Mouse (Mus musculus) C2C12 (cell line): ENCODE measurements around the gene Secisbp2l. TPM values are rescaled to one million over a fixed set of nuclear protein-coding genes. Genes with fewer than 3 reads are reported as not detected.

ENCODE experiments used
- H3K27me3 ChIP-seq: one replicate; pipeline ENCODE4 v1.6.1; 2011; ENCODE audit not compliant: control insufficient read depth, insufficient read depth, insufficient read length
- H3K36me3 ChIP-seq: one replicate; pipeline ENCODE4 v1.6.1; 2011; ENCODE audit not compliant: control insufficient read depth, insufficient read depth
- H3K4me3 ChIP-seq: one replicate; pipeline ENCODE4 v1.5.1; 2011; ENCODE audit warnings: mild to moderate bottlenecking, control low read depth; ENCODE audit not compliant: poor library complexity, insufficient read depth, severe bottlenecking
- H3K79me2 ChIP-seq: one replicate; pipeline ENCODE4 v1.6.1; 2011; ENCODE audit not compliant: control insufficient read depth, insufficient read depth
- H3K79me3 ChIP-seq: one replicate; pipeline ENCODE4 v1.6.1; 2011; ENCODE audit warnings: low read depth, control low read depth
- H3ac ChIP-seq: one replicate; pipeline ENCODE3; 2011; ENCODE audit warnings: low read depth; ENCODE audit not compliant: control insufficient read depth, insufficient read length
- CEBPB ChIP-seq: IDR thresholded peaks from one replicate; pipeline ENCODE4 v1.6.1; 2011; ENCODE audit warnings: low read depth, mild to moderate bottlenecking, control low read depth, moderate library complexity
- CTCF ChIP-seq: IDR thresholded peaks from one replicate; pipeline ENCODE4 v1.5.1; 2011; ENCODE audit not compliant: control insufficient read depth, insufficient read depth, insufficient read length
- FOSL1 ChIP-seq: IDR thresholded peaks from one replicate; pipeline ENCODE4 v1.8.0; 2011; ENCODE audit warnings: mild to moderate bottlenecking, low read length; ENCODE audit not compliant: poor library complexity, insufficient read depth, severe bottlenecking
- MAX ChIP-seq: IDR thresholded peaks from one replicate; pipeline ENCODE4 v1.6.1; 2011; ENCODE audit warnings: mild to moderate bottlenecking, control low read depth
- MYOD1 ChIP-seq: IDR thresholded peaks from one replicate; pipeline ENCODE4 v1.6.1; 2011; ENCODE audit warnings: low read depth; ENCODE audit not compliant: control insufficient read depth, insufficient read length
- MYOG ChIP-seq: IDR thresholded peaks from one replicate; pipeline ENCODE4 v1.6.1; 2011; ENCODE audit not compliant: control insufficient read depth, insufficient read length; ENCODE audit errors: extremely low read depth
- USF1 ChIP-seq: IDR thresholded peaks from one replicate; pipeline ENCODE4 v1.6.1; 2011; ENCODE audit warnings: low read depth, mild to moderate bottlenecking, control low read depth, moderate library complexity
- polyA plus RNA-seq: library from polyadenylated mRNA; unstranded; fragments of >200 nt; fragmentation: generic; extraction: Trizol; gene quantifications from one replicate; pipeline ENCODE4 v1.2.1, GENCODE M21; 2012; ENCODE audit warnings: missing spikeins

Gene Secisbp2l
- polyA plus RNA-seq, 1 experiment = 5.7 TPM

DNA sequence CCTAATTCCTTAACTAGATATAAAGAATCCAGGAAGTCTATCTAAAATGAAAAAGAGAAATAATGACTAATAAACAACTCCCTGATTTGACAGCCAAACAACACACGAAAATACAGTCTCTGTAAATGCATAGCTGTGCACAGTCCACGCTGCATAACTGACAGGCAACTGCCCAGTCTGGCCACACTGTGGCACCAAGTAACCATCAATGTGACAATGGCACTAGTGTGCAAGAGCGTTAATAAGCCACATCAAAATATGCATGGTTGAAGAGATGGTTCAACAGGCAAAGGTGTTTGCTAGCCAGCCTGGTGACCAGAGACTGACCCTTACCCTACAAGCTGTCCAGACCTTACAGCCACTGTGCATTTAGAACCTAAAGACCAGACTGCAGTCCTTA is 17.6 kb downstream of the Secisbp2l start:
- TF ChIP-seq MYOD1 = no peak
- TF ChIP-seq CEBPB = no peak
- peak; percentile 57 for TF ChIP-seq CTCF
- Histone ChIP-seq H3K27me3 (no peaks in the 10 kb centered on the region), H3K36me3 (peaks cover 49% of the 10 kb centered on the region), H3K79me2 (peaks cover under 1% of the 10 kb centered on the region), H3K79me3 (no peaks in the 10 kb centered on the region), H3K4me3 (no peak overlapping the region), H3ac (no peak overlapping the region)

DNA sequence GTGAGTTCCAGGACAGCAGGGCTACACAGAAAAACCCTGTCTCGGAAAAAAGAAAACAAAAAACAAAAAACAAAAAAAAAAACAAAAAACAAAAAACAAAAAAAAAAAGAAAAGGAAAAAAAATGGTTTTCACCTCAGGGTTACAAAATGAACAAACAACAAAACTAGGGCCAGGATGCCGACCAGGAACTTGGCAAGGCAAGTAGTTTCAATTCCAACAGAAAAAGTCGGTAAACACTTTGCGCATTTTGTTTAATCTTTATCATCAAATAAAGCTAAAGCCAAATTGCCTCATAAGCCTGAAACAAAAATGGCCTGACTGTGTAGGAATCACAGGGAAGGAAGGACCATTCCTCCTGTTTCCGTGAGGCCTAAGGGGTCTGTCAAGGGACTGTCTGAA is 18.1 kb downstream of the Secisbp2l start:
- Histone ChIP-seq H3K27me3 (no peaks in the 10 kb centered on the region), H3K79me3 (no peaks in the 10 kb centered on the region), H3K36me3 (peaks cover 54% of the 10 kb centered on the region), H3K4me3 (no peak overlapping the region), H3K79me2 (no peaks in the 10 kb centered on the region), H3ac (no peak overlapping the region)
- TF ChIP-seq USF1 (no peak), MYOG (no peak), CEBPB (no peak), MAX (no peak), MYOD1 (no peak), FOSL1 (no peak), CTCF (no peak)

DNA sequence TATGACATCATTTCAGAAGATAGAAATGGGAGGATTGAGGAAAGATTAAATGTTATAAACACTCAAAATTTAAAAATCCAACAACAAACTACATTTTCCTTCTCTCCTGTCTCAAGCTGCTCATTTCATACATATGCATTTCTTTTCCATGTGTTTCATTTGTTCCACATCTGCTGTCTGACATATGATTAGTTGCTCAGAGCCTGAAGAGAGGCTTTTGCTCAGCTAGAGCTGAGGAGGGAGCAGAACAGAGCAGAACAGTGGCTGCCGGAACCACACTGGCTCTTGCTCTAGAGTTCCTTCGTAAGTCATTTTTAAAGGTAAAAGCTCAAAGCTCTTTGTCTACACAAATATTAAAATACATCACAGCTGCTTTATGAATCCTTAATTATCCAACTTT is 33.3 kb downstream of the Secisbp2l start:
- Histone ChIP-seq H3K36me3 (peaks cover 93% of the 10 kb centered on the region), H3K79me2 (no peaks in the 10 kb centered on the region), H3K27me3 (no peaks in the 10 kb centered on the region), H3K4me3 (no peak overlapping the region), H3ac (no peak overlapping the region), H3K79me3 (no peaks in the 10 kb centered on the region)
- no peak for TF ChIP-seq USF1
- no peak for TF ChIP-seq MYOD1
- TF ChIP-seq MAX = no peak
- no peak for TF ChIP-seq MYOG
- TF ChIP-seq CTCF = no peak
- TF ChIP-seq CEBPB = no peak
- no peak for TF ChIP-seq FOSL1

DNA sequence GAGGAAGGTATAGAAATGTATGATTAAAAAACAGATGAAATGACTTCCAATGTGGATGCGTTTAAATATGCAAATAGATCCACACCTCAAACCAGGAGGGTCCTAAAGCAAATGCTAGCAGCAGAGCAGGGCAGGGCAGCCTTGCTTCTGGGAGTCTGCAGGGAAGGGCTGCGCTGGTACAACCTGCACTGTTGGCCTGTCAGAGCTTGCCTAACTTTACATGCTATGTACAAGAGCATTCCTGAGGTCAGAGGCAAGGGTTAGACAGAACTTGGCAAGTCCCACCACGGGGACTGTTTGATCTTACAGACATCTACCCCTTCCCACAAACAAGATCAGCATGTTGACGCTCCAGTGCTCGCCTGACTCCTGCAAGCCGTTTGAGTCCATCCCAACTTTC is 43.3 kb downstream of the Secisbp2l start:
- Histone ChIP-seq H3K79me3 (no peaks in the 10 kb centered on the region), H3K79me2 (no peaks in the 10 kb centered on the region), H3K36me3 (peaks cover 45% of the 10 kb centered on the region), H3K27me3 (no peaks in the 10 kb centered on the region), H3ac (no peak overlapping the region), H3K4me3 (no peak overlapping the region)
- TF ChIP-seq USF1 (no peak), CTCF (no peak), MYOG (no peak), MYOD1 (no peak), FOSL1 (no peak), MAX (no peak), CEBPB (no peak)

DNA sequence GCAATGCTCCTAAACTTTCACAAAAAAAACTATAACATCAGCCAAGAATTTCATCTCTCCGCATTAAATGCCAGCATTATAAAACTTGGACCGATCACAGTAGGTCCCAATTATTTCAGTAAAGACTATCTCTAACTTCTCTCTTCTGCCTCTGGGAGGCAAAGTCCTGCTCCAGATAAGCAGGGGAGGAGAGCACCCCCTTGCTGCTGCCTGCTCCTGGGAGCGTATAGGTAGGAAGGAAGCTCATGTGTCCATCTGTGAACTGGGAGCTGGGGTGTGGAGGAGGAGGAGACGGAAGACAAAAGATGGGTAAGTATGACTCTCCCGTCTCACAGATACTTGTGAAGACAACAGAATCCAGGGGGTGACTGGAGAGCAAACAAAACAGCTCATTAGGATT is 44.0 kb downstream of the Secisbp2l start:
- Histone ChIP-seq H3K79me2 (no peaks in the 10 kb centered on the region), H3K79me3 (no peaks in the 10 kb centered on the region), H3ac (no peak overlapping the region), H3K27me3 (no peaks in the 10 kb centered on the region), H3K4me3 (no peak overlapping the region), H3K36me3 (peaks cover 40% of the 10 kb centered on the region)
- TF ChIP-seq CTCF (no peak), MYOD1 (no peak), CEBPB (no peak), MYOG (no peak), FOSL1 (no peak), USF1 (no peak), MAX (no peak)

DNA sequence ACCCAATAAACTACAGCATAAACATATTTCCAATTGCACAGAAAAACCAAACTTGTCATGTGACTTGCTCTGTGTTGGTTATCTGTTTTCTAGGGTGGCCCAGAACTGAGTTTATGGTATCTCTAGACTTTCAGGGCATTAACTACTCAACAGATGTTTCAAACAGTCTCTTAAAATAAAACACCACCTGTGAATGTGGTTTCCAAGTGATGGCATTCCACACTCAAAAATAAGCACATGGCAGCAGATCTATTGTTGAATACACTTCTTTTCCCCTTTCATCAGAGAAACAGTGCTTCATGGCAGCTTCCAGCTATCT is 46.7 kb downstream of the Secisbp2l start:
- Histone ChIP-seq H3K79me2 (no peaks in the 10 kb centered on the region), H3K4me3 (no peak overlapping the region), H3K36me3 (peaks cover 28% of the 10 kb centered on the region), H3ac (no peak overlapping the region), H3K27me3 (no peaks in the 10 kb centered on the region), H3K79me3 (no peaks in the 10 kb centered on the region)
- TF ChIP-seq MYOD1 (no peak), USF1 (no peak), MAX (no peak), CEBPB (no peak), CTCF (no peak), MYOG (no peak), FOSL1 (no peak)
